Mouse (Mus musculus): ENCODE measurements around the gene Lsm12.

Gene Lsm12

GRCm38 (mm10) chr11:102216886-102217240 is 31.8 kb upstream of the Lsm12 start:
- no peak for DNase-seq (ENCODE audit: low spot score in 2 of 2)

DNA sequence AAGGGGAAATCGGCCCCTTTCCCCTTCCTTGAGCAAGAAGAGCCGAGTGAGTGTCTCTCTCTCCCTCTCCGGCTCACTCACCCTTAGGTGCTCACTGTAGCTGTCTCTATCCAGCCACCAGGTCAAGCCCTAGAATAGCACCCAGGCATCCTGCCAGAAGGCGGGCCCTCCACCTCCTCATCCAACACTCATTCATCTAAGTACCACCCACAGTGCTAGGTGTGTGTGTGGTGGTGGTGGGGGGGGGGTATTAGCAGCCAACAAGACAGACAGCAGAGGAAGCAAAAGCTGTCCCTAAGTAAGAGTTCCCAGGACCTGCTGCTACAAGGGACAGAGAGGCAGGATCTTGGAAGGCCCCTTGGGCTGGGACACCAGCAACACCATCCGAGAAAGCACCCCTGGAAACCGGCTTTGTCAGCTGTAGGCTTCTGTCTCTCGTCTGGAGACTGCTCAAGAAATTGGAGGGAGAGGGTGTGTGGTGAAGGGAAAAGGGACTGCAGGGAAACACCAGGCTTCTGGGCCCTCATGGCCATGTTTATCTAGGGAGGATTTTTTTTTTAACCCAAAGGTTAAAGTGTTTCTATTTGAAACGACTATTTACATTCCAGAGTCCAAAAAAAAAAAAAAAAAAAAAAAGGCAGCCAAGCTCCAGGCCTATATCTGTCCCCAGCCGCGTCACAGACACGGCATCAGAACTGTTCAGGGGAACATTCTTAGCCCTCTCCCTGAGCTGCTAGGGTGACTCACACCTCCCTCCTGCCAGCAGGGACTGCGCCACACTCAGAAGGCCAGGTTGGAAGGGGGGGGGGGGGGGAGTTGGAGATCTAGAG is 31.2 kb upstream of the Lsm12 start:
- no peak for DNase-seq (ENCODE audit: low spot score in 2 of 2)

- DNase-seq (ENCODE audit: low spot score in 2 of 2) = no peak
Observed at GRCm38 (mm10) chr11:102215511-102215910, 30.4 kb upstream of the Lsm12 start.

GRCm38 (mm10) chr11:102214430-102215156 is 29.5 kb upstream of the Lsm12 start:
- DNase-seq (ENCODE audit: low spot score in 2 of 2) = no peak

- no peak for DNase-seq (ENCODE audit: low spot score in 2 of 2)
Observed at GRCm38 (mm10) chr11:102211936-102212341, 26.8 kb upstream of the Lsm12 start.

- DNase-seq (ENCODE audit: low spot score in 2 of 2) = no peak
Observed at GRCm38 (mm10) chr11:102211011-102211410, 25.9 kb upstream of the Lsm12 start.

DNA sequence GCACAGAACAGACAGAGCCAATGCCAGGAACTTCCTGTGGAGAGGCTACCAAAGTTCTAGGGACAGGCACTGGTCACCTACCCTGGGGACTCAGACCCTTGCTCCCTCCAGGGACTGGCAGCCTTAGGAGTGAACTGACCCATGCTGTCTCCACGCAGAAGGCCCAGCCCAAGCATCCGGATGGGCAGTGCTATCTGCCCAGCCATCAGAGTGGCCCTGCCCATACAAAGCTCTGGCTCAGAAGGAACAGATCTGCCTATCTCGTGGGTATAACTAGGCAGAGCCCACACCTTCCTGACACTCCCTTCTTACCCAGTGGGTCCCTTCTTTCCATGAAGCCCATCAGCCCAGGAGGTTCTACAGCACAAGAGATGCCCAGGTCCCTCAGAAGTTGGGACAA is 25.1 kb upstream of the Lsm12 start:
- no peak for DNase-seq (ENCODE audit: low spot score in 2 of 2)

GRCm38 (mm10) chr11:102209742-102210141 is 24.6 kb upstream of the Lsm12 start:
- no peak for DNase-seq (ENCODE audit: low spot score in 2 of 2)

DNA sequence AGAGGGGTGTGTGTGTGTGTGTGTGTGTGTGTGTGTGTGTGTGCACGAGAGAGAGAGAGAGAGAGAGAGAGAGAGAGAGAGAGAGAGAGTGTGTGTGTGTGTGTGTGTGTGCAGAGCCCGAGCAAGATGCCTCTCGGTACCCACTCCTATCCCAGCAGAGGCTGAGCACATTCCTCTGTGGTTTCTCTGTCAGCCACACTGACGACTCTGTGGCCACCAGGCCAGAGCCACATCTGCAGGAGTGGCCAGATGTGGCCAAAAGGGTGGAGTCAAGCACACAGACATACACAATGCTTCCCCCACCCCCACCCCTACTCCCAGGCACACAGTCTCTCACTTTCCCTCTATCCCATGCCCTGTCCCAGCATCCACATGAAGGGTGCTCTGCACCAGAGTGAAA is 23.8 kb upstream of the Lsm12 start:
- DNase-seq (ENCODE audit: low spot score in 2 of 2) = no peak

DNA sequence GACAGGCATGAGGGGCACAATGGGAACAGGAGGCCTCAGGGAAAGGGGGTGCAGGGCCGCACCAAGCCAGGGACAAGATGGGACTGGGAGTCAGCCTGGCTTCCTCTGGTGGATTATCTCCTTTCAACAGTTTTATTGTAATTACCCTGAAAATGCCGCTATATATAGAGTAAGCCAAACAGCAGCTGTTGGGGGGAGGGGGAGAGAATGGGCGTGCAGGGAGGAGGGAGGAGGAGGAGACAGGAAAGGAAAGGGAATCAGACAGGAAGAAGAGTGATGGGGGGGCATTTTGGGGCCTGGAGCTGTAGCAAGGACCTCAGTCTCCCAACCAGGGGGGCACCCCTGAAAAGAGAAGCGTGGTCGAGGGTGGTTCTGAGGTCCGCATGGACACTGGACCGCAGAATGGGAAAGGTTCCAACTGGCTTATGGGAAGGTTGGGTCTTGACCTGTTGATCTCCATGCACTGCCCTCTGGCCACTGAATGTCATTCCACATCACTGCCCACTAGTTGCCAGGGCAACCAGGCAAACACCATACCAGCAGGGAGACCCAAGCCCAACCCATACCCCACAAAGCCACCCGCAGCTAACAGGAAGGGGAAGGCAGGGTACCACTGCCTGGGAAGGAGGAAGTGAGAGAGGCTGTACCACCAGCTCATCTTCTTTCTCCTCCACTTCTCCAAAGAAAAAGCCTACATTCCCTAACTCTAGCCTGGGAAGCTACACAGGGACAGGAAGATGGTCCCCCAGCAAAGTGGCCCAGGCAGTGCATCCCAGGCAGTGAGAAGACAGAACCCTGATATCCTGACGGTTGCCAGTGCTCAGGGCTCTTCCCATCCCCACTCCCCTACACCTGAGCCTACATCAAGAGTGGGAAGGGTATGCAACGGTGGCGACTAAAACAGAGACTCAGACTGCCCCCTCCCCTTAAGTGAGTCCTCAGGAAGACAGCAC is 23.0 kb upstream of the Lsm12 start:
- DNase-seq (ENCODE audit: low spot score in 2 of 2) = no peak

DNA sequence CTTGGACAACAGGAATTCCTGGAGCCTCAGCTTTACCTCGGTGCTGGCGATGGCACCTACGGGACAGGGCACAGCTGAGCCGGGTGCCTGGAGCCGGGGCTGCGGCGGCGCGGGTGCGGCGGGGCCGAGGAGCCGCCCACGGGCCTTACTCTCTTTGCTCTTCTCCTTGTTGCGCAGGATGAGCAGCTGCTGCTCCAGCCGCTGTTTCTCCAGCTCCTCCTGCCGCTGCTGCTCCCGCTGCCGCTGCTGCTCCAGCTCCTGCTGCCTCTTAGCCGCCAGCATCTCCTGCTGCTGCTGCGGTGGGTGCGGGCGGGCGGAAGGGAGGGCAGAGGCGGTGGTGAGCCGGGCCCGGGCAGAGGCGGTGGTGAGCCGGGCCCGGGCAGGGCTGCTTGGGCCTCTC is 21.4 kb upstream of the Lsm12 start:
- DNase-seq (ENCODE audit: low spot score in 2 of 2) = no peak

DNA sequence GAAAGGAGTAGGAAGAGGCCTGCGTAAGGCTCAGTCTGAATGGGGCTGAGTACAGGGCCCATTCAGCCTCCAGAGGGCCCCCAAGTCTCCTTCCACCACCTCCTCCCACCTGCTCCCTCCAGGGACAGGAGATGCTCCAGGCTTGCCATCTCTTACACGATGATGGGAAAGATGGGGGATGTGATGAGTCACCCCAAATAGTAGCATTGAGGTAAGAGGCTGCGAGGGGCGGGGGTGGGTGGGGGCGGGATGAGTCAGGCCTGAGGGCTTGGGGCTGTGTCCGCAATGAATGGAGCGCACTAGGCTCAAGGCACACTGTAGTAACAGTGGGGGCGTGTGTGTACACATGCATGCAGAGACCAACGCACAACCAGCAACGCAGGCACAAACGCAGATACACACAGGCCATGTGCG is 16.3 kb upstream of the Lsm12 start:
- DNase-seq (ENCODE audit: low spot score in 2 of 2) = no peak

GRCm38 (mm10) chr11:102199856-102200255 is 14.8 kb upstream of the Lsm12 start:
- no peak for DNase-seq (ENCODE audit: low spot score in 2 of 2)

- DNase-seq (ENCODE audit: low spot score in 2 of 2) = no peak
Observed at GRCm38 (mm10) chr11:102198245-102198644, 13.1 kb upstream of the Lsm12 start.

- no peak for DNase-seq (ENCODE audit: low spot score in 2 of 2)
Observed at GRCm38 (mm10) chr11:102196018-102196797, 11.1 kb upstream of the Lsm12 start.

DNA sequence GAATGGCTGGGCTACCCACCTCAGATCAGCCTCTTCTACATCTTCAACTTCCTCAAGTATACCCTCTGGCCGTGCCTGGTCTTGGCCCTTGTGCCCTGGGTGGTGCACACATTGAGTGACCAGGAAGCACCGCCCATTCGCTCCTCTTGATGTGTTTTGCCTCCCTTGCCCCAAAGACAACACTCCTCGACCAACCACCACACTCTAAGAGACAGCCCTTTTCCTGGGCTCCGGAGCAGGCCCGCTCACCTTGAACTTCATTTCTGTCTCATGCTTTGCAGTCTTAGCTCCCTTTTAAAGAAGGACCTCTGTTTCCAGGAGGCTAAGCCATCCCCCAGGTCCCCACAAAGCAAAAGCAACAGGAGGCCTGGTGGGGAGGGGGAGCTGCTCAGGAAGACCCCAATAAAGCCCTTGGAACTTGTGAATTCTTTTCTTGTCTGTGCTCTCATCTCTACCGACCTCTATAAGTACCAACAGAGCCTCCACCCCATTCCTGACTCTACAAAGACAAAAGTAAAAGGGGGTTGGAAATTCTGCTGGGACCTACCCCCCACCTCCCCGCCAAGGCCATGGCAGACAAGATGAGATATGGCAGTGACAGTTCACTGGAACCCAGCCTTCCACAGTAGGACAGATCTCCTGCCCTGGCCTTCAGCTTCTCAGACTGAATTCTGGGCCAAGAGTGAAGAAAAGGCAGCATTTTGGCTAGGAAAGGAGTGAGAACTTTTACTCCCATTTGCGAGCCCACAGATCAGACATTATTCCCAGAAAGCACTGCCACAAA is 8.8 kb upstream of the Lsm12 start:
- no peak for DNase-seq (ENCODE audit: low spot score in 2 of 2)

DNA sequence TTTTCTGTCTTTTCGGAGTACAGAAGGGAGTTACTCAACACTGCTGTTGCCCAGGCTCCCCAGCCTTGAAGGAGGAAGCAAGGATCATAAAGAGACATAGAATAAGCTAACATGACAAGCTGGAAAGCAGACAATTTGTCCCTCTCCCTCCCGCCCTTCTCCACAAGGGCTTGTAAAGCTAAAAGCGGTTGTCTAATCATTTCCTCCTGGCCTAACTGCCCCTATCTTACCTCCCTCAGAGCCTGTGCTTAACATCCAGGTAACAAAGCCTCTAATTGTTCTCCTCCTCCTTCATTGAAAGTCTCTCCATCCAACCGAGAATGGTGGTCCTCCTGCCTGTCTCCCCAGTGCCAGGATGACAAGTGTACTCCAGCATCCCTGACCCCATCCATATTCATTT is 5.8 kb upstream of the Lsm12 start:
- DNase-seq (ENCODE audit: low spot score in 2 of 2) = no peak

GRCm38 (mm10) chr11:102189461-102190436 is 4.7 kb upstream of the Lsm12 start, which contains the start of gene G6pc3:
Gene G6pc3 (plus strand): TSS chr11:102189620.
- DNase-seq (ENCODE audit: low spot score in 2 of 2) = peak; percentile 89 to 92

DNA sequence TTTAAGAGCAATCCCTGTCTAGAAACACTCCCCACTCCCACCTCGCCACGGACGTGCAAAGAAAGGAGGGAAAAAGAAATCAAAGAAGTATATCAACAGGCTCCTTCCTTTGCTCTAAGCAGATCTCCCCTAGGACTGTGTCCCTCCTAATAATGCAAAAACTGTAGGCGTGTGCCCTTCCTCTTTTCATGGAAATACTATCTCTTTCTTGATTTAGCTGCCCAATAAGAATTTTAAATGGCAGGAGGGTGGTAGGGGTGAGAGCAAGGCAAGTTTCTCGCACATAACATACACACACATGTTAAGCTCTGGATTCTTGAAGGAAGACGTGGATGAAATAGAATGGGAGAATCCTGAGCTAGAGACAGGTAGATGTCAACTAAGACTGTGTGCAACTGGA is 3.9 kb upstream of the Lsm12 start:
- no peak for DNase-seq (ENCODE audit: low spot score in 2 of 2)

Data from urinary bladder, postnatal 36 days (tissue).